Mouse (Mus musculus): ENCODE results near the gene Mrpl55.

Mrpl55 gene

DNA sequence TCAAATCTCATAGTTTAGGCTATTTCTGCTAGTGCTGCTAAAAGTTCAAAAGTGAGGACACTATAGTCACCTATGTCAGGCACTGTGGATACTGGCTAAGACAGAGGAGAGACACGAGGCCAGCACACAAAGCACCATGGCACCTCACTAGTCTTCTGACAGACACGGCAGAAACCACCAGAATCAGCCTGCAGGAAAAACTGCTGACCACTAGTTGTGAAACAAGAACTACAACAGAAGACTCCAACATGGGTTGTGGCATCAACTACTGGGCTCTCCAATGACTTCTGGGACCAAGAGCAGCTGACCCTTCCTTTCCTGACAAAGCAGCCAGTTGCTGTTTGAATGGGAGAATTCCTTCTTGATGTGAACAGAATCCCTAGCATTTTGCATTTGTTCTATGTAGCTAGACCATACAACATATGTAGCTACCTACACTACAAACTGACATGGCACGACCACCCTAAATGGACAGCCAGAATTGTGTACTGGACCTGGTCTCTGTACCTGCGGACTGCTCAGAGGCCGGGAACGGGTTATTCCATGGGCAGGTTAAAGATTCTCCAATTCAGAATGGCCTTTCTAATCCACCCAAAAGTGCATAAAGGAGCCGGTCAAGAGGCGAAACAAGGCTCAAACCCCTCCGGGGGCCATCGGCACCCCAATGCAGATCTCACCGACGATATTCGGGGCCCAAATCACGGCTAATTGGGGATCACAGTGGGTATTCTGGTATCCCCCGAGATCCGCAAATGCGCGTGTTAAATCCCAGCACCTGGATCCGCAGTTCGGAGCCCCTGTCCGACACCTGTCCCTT is 24.7 kb downstream of the Mrpl55 start:
- DNase-seq (ENCODE audit: low read depth, low spot score) = no peak

DNA sequence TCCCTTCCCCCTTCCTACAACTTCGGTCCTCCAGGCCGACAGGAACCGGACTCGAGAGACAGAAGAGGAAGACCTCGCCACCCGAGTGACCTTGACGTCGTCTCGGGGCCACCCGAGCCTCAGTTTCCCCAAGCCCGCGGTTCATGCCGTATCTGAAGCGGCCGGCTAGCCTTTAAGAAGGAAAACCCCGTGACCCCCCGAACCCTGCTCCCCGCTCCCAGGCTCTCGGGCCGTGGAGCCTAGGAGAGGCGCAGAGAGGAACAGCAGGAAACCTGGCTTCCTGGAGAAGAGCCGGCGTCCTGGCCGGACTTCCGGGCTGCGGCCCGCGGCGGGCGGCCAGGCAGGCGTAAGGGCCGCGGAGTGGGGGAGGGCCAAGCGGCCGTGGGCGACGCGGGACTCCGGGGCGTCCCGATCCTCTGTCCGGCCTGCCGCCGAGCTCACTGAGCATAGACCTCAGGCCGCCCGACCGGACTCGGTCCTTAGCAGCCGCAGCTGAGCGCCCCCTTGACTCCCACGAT is 25.4 kb downstream of the Mrpl55 start:
- DNase-seq (ENCODE audit: low read depth, low spot score) = no peak

DNA sequence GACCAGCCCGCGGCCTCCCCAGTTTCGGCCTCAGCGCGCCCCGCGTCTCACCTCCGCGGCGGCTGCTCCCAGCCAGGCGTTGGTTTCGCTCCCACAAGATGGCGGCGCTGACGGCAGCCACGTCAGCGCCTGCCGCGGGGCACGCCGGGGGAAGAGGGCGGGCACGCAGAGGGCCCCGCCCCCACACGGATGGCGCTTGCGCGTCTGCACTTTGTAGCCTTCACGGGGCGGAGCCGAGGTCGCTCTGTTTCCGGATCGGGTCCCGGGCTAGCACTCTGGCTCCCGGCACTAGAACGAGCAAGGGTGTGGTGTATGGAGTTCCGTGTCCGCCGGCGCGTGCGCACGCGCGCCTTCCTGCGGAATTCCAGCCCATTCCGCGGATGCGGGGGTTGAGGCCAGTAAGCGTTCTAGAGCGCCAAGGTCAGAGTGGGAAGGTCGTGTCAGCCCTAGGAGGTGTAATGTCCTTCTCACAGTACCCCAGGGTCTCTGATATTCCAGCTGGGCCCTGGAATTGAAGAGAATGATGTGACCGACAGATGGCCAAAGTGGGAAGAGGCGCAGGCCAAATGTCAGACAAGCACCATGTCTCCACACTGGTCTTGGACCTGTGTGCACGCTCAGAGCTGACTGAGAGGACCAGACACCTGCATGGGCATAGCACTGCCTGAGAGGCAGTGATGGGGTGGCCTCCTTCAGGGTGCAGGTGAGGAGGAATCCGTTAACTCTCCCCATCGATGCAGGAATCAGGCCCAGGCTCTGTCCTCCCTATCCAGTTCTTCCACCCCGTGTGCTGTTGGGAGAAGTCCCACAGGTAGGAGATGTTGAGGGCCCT is 26.1 kb downstream of the Mrpl55 start, which contains the start of gene Arf1:
Gene Arf1, minus strand, starts transcription at position 149 of the 832 bp plus-strand sequence.
- DNase-seq (ENCODE audit: low read depth, low spot score) = peak; percentile 90

DNA sequence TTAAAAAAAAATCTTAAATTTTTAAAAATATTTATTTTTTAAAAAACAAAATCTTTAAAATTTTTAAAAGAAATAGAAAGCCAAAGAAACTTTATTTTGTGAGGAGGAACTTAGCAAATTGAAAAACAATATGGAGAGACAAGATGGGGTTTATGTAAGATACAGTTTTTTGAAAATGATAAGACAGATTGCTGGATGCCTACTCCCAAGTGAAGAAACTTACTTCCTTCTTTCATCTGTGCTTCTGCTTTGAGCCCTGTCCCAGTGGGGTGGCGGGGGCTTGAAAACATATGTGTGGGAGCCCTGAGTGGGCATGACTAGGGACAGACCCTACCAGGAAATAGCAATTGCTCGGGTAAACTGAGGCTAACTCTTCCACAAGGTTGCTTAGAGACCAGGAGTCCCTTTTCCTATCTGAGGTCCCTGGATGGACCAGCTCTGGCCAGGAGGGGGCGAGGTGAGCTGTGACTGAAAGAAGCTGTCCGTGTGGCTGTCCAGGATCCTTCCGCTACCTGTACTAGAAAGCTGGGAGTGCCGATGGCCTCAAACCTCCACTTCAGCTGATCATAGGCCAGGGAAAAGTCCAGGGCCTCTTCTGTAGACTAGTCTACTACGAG is 28.0 kb downstream of the Mrpl55 start:
- DNase-seq (ENCODE audit: low read depth, low spot score) = no peak

DNA sequence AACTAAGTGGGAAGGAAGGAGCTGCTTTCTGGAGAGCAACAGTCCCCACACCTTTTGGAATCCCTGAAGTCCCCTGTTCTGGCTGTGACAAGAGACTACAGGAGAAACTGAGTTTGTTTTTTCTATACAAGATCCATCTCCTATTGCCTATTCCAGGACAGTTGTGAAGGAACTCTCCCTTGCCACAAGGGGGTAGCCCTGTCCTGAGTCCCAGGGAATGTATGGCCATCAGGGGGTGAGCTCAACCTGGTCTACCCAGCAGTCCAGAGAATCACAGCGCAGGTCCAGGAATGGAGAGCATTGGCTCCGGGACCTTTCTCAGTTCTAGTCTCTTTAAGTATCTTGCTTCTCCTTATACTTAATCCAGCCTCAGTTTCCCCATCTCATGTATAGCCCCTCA is 30.5 kb downstream of the Mrpl55 start:
- no peak for DNase-seq (ENCODE audit: low read depth, low spot score)

DNA sequence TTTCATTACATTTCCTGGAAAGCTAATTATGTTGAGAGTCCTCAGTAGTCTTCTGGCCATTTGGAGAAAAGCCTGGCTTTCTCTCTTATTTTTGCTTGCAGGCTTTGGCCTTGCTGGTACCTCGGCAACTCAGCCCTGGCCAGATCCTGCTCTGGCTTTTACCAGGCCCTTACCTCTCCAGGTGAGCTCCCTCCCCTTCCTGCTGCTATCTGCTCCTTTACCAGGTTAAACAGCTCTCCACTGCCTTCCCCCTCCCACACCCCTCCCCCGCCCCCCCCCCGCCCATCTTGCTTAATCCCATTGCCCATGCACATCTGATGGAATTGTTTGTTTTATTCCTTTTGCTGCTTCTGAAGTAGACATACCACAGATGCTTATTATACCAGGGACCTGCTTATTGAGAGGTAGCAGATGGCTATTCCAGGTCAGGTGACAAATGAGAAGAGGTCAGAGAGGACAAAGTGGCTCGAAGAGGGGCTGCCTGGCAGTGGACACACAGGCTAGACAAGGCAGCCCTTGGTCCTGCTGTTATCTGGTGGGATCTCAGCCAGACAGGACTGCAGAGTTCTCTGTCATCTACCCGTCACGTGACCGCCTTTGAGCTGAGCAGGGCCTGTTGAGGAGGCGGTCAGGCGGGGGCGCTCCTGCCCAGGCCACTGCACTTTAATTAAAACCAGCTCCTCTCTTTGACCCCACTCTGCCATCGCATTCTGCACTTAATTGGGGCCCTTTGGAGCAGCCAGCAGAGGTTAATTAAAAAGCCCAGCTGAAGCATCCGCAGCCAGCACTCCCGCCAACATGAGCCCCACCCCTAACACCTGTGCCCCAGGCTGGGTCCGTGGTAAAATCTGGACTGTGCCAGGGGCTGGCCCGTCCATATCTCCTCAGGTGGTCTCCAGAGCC is 36.5 kb downstream of the Mrpl55 start:
- DNase-seq (ENCODE audit: low read depth, low spot score) = no peak

DNA sequence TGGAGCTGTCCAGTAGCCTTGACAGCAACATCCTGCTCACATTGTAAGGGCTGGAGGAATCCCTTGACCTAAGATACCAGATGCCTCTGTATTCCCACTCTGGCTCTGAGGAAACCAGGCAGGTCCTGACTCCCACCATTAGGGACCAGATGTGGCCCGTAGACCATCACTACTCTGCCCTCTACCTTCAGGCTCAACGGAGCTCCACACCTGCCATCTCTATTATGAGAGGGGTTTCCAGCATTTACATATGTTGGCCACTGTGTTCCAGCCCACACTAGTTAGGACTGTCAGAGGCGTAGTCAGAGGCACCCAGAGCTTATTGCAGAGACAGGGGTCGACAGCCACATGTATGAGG is 37.1 kb downstream of the Mrpl55 start:
- no peak for DNase-seq (ENCODE audit: low read depth, low spot score)

DNA sequence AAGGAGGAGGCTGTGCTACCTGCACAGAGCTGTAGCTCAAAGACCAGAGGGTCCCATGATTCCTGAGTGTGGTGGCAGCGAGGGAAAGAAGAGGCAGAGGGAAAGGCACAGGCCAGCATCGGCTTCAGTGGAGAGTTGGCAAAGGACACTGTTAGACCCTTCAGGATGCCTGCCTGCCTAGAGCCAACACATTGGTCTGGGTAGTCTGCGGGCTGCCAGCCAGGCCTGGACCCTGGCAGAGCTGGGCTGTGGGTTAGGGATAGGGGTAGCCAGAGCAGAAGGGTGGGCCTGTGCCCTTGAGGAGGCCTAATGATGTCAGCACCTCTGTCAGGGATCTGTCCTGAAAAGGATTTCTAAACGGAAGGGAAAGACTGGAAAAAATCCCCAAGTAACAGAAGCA is 37.5 kb downstream of the Mrpl55 start:
- DNase-seq (ENCODE audit: low read depth, low spot score) = no peak

DNA sequence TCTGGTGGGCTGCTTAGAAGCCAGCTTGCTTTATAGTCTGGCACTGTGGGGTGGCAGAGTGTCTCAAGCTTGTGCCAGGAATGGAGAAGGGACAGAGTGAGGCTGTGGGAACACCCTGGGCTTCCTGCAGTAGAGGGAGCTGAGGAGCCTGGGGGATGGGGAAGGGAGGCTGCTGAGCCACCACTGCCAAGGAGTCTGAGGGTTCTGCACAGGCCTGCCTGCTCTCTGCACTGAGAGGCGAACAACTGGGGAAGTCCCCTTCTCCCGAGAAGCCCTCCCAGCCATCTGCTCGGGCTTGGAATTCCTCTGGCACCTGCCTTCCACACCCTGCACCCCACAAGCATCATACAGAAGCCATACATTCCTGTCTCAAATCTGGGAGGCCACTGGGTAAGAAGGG is 39.6 kb downstream of the Mrpl55 start:
- no peak for DNase-seq (ENCODE audit: low read depth, low spot score)

DNA sequence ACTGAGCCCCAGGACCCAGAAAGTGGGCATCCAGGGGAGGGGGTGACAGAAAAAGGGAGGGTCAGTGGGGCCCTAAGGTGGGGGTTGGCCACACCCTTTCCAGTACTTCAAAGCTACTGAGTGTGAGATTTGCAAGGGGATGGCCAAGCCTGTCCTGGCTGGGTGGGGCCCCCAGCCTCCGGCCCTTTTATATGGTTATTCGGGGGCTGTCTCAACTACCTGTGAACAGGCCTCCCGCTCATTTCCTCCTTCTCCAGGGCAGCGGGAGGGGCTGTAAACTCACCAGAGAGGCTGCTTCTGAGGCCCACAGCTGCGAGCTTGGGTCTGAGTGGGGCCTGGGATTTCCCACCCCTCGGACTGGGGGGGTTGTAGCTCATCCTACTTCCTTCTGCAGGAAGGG is 41.6 kb downstream of the Mrpl55 start:
- DNase-seq (ENCODE audit: low read depth, low spot score) = no peak

DNA sequence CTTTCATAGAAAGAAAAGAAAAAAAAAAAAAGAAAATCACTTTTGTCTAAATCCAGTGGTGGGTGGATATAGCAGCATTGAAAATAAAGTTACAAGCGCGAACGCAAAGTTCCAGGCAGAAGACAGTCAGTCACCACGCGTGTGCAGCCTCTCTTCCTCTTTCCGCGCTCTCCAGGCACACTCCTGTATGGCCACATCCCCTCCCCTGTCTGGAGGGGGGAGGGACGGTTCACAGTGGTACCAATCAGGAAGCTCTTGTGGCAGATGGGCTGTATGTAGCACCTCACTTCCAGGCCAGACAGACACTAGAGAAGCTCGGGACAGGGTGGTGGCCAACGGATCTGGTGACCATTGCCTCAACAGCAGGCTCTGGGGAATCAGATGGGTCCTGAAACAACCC is 45.8 kb downstream of the Mrpl55 start:
- DNase-seq (ENCODE audit: low read depth, low spot score) = no peak

Data from brain, embryonic 18.5 days (tissue).